7 mouse cellular contexts compared by ENCODE assay signal in the genomic region with DNA sequence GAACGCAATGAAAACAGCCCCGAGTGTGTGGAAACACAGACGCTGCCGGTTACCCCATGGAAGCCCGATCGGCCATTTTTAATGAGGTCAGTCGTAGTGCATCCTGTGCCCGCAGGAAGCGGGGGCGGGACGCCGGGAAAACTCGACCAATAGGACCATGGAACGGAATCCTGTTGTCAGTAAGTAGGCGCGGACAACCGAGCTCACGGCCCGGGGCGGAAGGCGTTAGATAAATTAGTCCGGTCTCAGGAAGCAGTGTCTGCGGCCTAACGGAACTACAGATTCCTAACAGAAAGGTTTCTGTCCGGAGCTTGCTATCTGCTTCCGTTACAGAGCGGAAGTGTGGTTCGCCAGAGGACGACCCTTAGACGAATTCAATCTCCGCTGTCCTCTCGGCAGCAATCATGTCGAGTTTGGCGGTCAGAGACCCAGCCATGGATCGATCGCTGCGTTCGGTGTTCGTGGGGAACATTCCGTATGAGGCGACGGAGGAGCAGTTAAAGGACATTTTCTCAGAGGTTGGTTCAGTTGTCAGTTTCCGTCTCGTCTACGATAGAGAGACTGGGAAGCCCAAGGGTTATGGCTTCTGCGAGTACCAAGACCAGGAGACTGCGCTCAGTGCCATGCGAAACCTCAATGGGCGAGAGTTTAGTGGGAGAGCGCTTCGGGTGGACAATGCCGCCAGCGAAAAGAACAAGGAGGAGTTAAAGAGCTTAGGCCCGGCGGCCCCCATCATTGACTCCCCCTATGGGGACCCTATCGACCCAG. TPM values are rescaled to one million over a fixed set of nuclear protein-coding genes. Genes with fewer than 3 reads are reported as not detected.
DNase-seq lines count a peak whose midpoint lies in the region; ATAC-seq and TF ChIP-seq lines count a peak whose summit lies in the region.

Cstf2t (plus strand) TSS at position 176 of the 768 bp plus-strand sequence.

- TF ChIP-seq POLR2A in heart, adult 2 months (IDR thresholded peaks at IDR 0.05; ENCODE audit: insufficient read depth, low read depth, low read length): peak; percentile 97

- H3K27ac ChIP-seq in embryonic facial prominence, embryonic 14.5 days (replicated peaks; ENCODE audit: low read depth, low read length): peak within 1 kb of the TSS; percentile 79
- H3K27ac ChIP-seq in heart, adult 2 months: peak within 1 kb of the TSS; percentile 96
- peak within 1 kb of the TSS; percentile 70; the same call in 1 of the 2 replicates for H3K27ac ChIP-seq in limb, embryonic 13.5 days
- peak within 1 kb of the TSS; percentile 84 for H3K27ac ChIP-seq in midbrain, embryonic 16.5 days (ENCODE audit: low read length)

- peak; percentile 84 for TF ChIP-seq EP300 in heart, adult 2 months (IDR thresholded peaks at IDR 0.05; ENCODE audit: insufficient read depth, low read depth, low read length)

- H3K9me3 ChIP-seq in embryonic facial prominence, embryonic 14.5 days (ENCODE audit: control insufficient read depth, low read length): peaks cover 13% of the 10 kb centered on the region; the same call in 1 of the 2 replicates
- H3K9me3 ChIP-seq in limb, embryonic 13.5 days: peaks cover 18% of the 10 kb centered on the region
- H3K9me3 ChIP-seq in midbrain, embryonic 16.5 days (replicated peaks; ENCODE audit: control insufficient read depth, low read length, poor library complexity, severe bottlenecking): no peaks in the 10 kb centered on the region

- H3K36me3 ChIP-seq in embryonic facial prominence, embryonic 14.5 days (ENCODE audit: control insufficient read depth, insufficient read depth, low read length): peaks cover 38% of the 10 kb centered on the region
- H3K36me3 ChIP-seq in heart, adult 2 months (ENCODE audit: control insufficient read depth, insufficient read depth, low read length): peaks cover 14% of the 10 kb centered on the region
- H3K36me3 ChIP-seq in limb, embryonic 13.5 days: peaks cover 39% of the 10 kb centered on the region
- H3K36me3 ChIP-seq in midbrain, embryonic 16.5 days (ENCODE audit: control insufficient read depth, insufficient read depth, low read length): peaks cover 26% of the 10 kb centered on the region

- peak within 1 kb of the TSS; percentile 62 for H3K4me3 ChIP-seq in embryonic facial prominence, embryonic 14.5 days (ENCODE audit: low read depth, low read length)
- H3K4me3 ChIP-seq in heart, adult 2 months: peak within 1 kb of the TSS; percentile 74
- H3K4me3 ChIP-seq in limb, embryonic 13.5 days: peak within 1 kb of the TSS; percentile 74
- peak within 1 kb of the TSS; percentile 65 for H3K4me3 ChIP-seq in midbrain, embryonic 16.5 days (ENCODE audit: low read depth, low read length)

- peak; percentile 100 for ATAC-seq in embryonic facial prominence, embryonic 14.5 days (ENCODE audit: low read depth)
- peak; percentile 100 for ATAC-seq in limb, embryonic 13.5 days (ENCODE audit: low FRiP score, low read depth)
- peak; percentile 100 for ATAC-seq in midbrain, embryonic 16.5 days

- WGBS in embryonic facial prominence, embryonic 14.5 days: 2% methylated on average over 55 of the region's 56 CpGs
- 2% methylated on average over 56 of the region's 56 CpGs for WGBS in heart, adult 2 months
- whole genome bisulfite sequencing in limb, embryonic 13.5 days: 2% methylated on average over 56 of the region's 56 CpGs
- under 1% methylated on average over 56 of the region's 56 CpGs for WGBS in midbrain, embryonic 16.5 days

- peaks cover 17% of the 10 kb centered on the region for H3K4me1 ChIP-seq in embryonic facial prominence, embryonic 14.5 days (ENCODE audit: control insufficient read depth, insufficient read depth, low read length)
- peaks cover 8% of the 10 kb centered on the region for H3K4me1 ChIP-seq in heart, adult 2 months (ENCODE audit: control insufficient read depth, insufficient read depth, low read length)
- peaks cover 14% of the 10 kb centered on the region for H3K4me1 ChIP-seq in limb, embryonic 13.5 days
- H3K4me1 ChIP-seq in midbrain, embryonic 16.5 days (ENCODE audit: control insufficient read depth, insufficient read depth, low read length): peaks cover 22% of the 10 kb centered on the region

- TF ChIP-seq CTCF in heart, adult 2 months (IDR thresholded peaks at IDR 0.05): no peak

- peak; percentile 95 to 98 for DNase-seq in adrenal gland, postnatal 4 days (ENCODE audit: low spot score in 2 of 2)
- DNase-seq in embryonic facial prominence, embryonic 14.5 days (ENCODE audit: low spot score): peak; percentile 100
- DNase-seq in heart, adult 2 months: peak; percentile 98 to 99
- DNase-seq in kidney, adult 8-10 months: peak; percentile 99 to 100
- DNase-seq in spleen, postnatal 10 days (ENCODE audit: low spot score in 2 of 2): peak; percentile 96 to 99

- peak within 1 kb of the TSS; percentile 82 for H3K4me2 ChIP-seq in embryonic facial prominence, embryonic 14.5 days (ENCODE audit: low read depth, low read length)
- peak within 1 kb of the TSS; percentile 86 for H3K4me2 ChIP-seq in limb, embryonic 13.5 days (replicated peaks)
- peak within 1 kb of the TSS; percentile 90 for H3K4me2 ChIP-seq in midbrain, embryonic 16.5 days (ENCODE audit: low read length)

- intact Hi-C loops in heart, adult 2 months (cut with DNase I): loop anchor here (10.0 kb wide), 1 partner anchor 682 kb away; the partner anchor contains the start of gene Prkg1

- H3K79me2 ChIP-seq in heart, adult 2 months (replicated peaks; ENCODE audit: control insufficient read depth, insufficient read depth, low read length): no peaks in the 10 kb centered on the region

- no peaks in the 10 kb centered on the region for H3K27me3 ChIP-seq in embryonic facial prominence, embryonic 14.5 days (replicated peaks; ENCODE audit: control insufficient read depth, insufficient read depth, low read length)
- no peaks in the 10 kb centered on the region for H3K27me3 ChIP-seq in heart, adult 2 months (ENCODE audit: control insufficient read depth, insufficient read depth, low read length)
- no peaks in the 10 kb centered on the region for H3K27me3 ChIP-seq in limb, embryonic 13.5 days
- no peaks in the 10 kb centered on the region for H3K27me3 ChIP-seq in midbrain, embryonic 16.5 days (ENCODE audit: control insufficient read depth, insufficient read depth, low read depth, low read length)

- peak within 1 kb of the TSS; percentile 79 for H3K9ac ChIP-seq in embryonic facial prominence, embryonic 14.5 days (ENCODE audit: low read depth, low read length)
- peak within 1 kb of the TSS; percentile 86 for H3K9ac ChIP-seq in heart, adult 2 months (ENCODE audit: low read depth, low read length)
- peak within 1 kb of the TSS; percentile 80 for H3K9ac ChIP-seq in limb, embryonic 13.5 days
- peak within 1 kb of the TSS; percentile 76 for H3K9ac ChIP-seq in midbrain, embryonic 16.5 days (ENCODE audit: low read depth, low read length)

RNA-seq across cellular contexts. Expression of gene Cstf2t, which starts in this region (rescaled TPM):
- total RNA-seq in adrenal gland, postnatal 4 days (2021): 10 to 100 TPM; 34.7 to 40.2 TPM
- polyA plus RNA-seq in embryonic facial prominence, embryonic 14.5 days (2014; fragmentation: Nextera tagmentation; extraction: Ambion mirVana): 33.2 and 39.8 TPM in 2 replicates
- total RNA-seq in heart, adult 2 months (2021): 10 to 100 TPM; 23.9 to 26.8 TPM
- 9.6 and 17.8 TPM in 2 replicates for polyA plus RNA-seq in heart, adult 2 months (2012; rRNA removed)
- 57.9 and 60.0 TPM in 2 replicates for polyA plus RNA-seq in limb, embryonic 13.5 days (2015; fragmentation: Nextera tagmentation; extraction: Ambion mirVana)
- 78.0 and 80.3 TPM in 2 replicates for polyA plus RNA-seq in midbrain, embryonic 16.5 days (2015; fragmentation: Nextera tagmentation; extraction: Ambion mirVana)

Comparison
In these comparisons a context has a peak if more than half of its experiments do, and no peak if none do; other contexts are left out.
1. Peak in every context shown above with its lines: DNase-seq, ATAC-seq, H3K4me3 ChIP-seq and H3K27ac ChIP-seq.